Mouse (Mus musculus) heart, embryonic 14.5 days (tissue): ENCODE measurements around the gene Usp34. TPM values are rescaled to one million over a fixed set of nuclear protein-coding genes. Genes with fewer than 3 reads are reported as not detected.
A peak's percentile ranks its signal among the peaks of the same experiment; 100 is the strongest.
"Not testable (repeated sequence)": the region's sequence is repeated elsewhere in the genome, so short reads cannot be mapped to it uniquely, and the experiment has no call there.

Source experiments
- ATAC-seq: fragments of 200-750 bp; cut with Nextera tagmentation; 2 replicates; pipeline ENCODE4 v1.8.0; 2017; ENCODE audit warnings: low read depth, moderate TSS enrichment; ENCODE audit not compliant: insufficient number of reproducible peaks, insufficient read depth, low FRiP score
- H3K27ac ChIP-seq, 2 experiments: fragments of 200-500 bp in 1 of 2; fragments of 300-500 bp in 1 of 2; sonication (generic) in 1 of 2; replicated peaks in 1 of 2; 2 replicates each; pipeline ENCODE4 v1.5.1; 2012 to 2014; ENCODE audit warnings: low read depth in 2 of 2, low read length in 2 of 2, control low read depth in 1 of 2, mild to moderate bottlenecking in 1 of 2, mixed read lengths in 1 of 2; ENCODE audit not compliant: control insufficient read depth in 1 of 2, insufficient read depth in 1 of 2
- H3K27me3 ChIP-seq: fragments of 300-500 bp; sonication (generic); 2 replicates; pipeline ENCODE4 v1.6.1; 2014; ENCODE audit warnings: mild to moderate bottlenecking, low read length, control low read depth; ENCODE audit not compliant: control insufficient read depth, insufficient read depth
- H3K36me3 ChIP-seq: fragments of 300-500 bp; sonication (generic); 2 replicates; pipeline ENCODE4 v1.6.1; 2014; ENCODE audit warnings: mild to moderate bottlenecking, control low read depth, low read length, mixed read lengths; ENCODE audit not compliant: control insufficient read depth, insufficient read depth
- H3K4me1 ChIP-seq, 2 experiments: fragments of 200-500 bp in 1 of 2; fragments of 300-500 bp in 1 of 2; sonication (generic) in 1 of 2; 2 replicates each; pipeline ENCODE4 v1.6.1; 2012 to 2014; ENCODE audit warnings: low read length in 2 of 2, control low read depth in 1 of 2, mixed read lengths in 1 of 2; ENCODE audit not compliant: control insufficient read depth in 2 of 2, insufficient read depth in 2 of 2
- H3K4me2 ChIP-seq: fragments of 300-500 bp; sonication (generic); 2 replicates; pipeline ENCODE4 v1.6.1; 2014; ENCODE audit warnings: mild to moderate bottlenecking, low read length
- H3K4me3 ChIP-seq, 2 experiments: fragments of 200-500 bp in 1 of 2; fragments of 300-500 bp in 1 of 2; sonication (generic) in 1 of 2; 2 replicates each; pipeline ENCODE4 v1.5.1; 2012 to 2014; ENCODE audit warnings: low read length in 2 of 2, mild to moderate bottlenecking in 2 of 2, control low read depth in 1 of 2, low read depth in 1 of 2, moderate library complexity in 1 of 2; ENCODE audit not compliant: control insufficient read depth in 1 of 2, insufficient read depth in 1 of 2
- H3K9ac ChIP-seq: fragments of 300-500 bp; sonication (generic); 2 replicates; pipeline ENCODE4 v1.6.1; 2014; ENCODE audit warnings: mild to moderate bottlenecking, low read length
- H3K9me3 ChIP-seq: fragments of 300-500 bp; sonication (generic); 2 replicates; pipeline ENCODE4 v1.6.1; 2016; ENCODE audit warnings: low read length, control low read depth; ENCODE audit not compliant: control insufficient read depth
- WGBS: fragments of 180-500 bp; shearing (Covaris S2); extraction: QIAGEN DNeasy Blood & Tissue Kit; methylation state at CpG from one replicate; pipeline ENCODE4 v1.1.7; 2014; 5-methylcytosine and 5-hydroxymethylcytosine counted together
- polyA plus RNA-seq: library from polyadenylated mRNA; unstranded; fragments of >200 nt; fragmentation: Nextera tagmentation; extraction: Ambion mirVana; gene quantifications from 2 replicates; pipeline ENCODE4 v1.2.1, GENCODE M21; 2014

Usp34 gene
- polyA plus RNA-seq, 1 experiment from 2014 or later: 23.3 TPM

GRCm38 (mm10) chr11:23275780-23276179 is 30.9 kb upstream of the Usp34 start:
- WGBS: 78% methylated on average over 3 of the region's 3 CpGs
- no peak for ATAC-seq
- H3K36me3 ChIP-seq: peaks cover 98% of the 10 kb centered on the region
- no peaks in the 10 kb centered on the region for H3K4me1 ChIP-seq
- no peak overlapping the region for H3K9ac ChIP-seq
- H3K9me3 ChIP-seq: no peaks in the 10 kb centered on the region
- no peak overlapping the region for H3K27ac ChIP-seq
- no peaks in the 10 kb centered on the region for H3K27me3 ChIP-seq
- H3K4me3 ChIP-seq: no peak overlapping the region
- no peak overlapping the region for H3K4me2 ChIP-seq

GRCm38 (mm10) chr11:23284469-23284868 is 22.2 kb upstream of the Usp34 start:
- no peak overlapping the region for H3K9ac ChIP-seq
- H3K27ac ChIP-seq: no peak overlapping the region
- no peak for ATAC-seq
- WGBS: 96% methylated on average over 4 of the region's 4 CpGs
- no peak overlapping the region for H3K4me2 ChIP-seq
- H3K9me3 ChIP-seq: no peaks in the 10 kb centered on the region
- H3K36me3 ChIP-seq: peaks cover 97% of the 10 kb centered on the region
- H3K4me3 ChIP-seq: no peak overlapping the region
- no peaks in the 10 kb centered on the region for H3K4me1 ChIP-seq
- no peaks in the 10 kb centered on the region for H3K27me3 ChIP-seq

- H3K27me3 ChIP-seq, H3K9ac ChIP-seq, ATAC-seq, H3K4me2 ChIP-seq, H3K9me3 ChIP-seq, H3K4me1 ChIP-seq, H3K27ac ChIP-seq, H3K4me3 ChIP-seq: not testable (repeated sequence)
- WGBS: 80% methylated on average over 4 of the region's 4 CpGs
- H3K36me3 ChIP-seq: peaks cover 97% of the 10 kb centered on the region
These were observed 17.8 kb upstream of the Usp34 start for GRCm38 (mm10) chr11:23288866-23289265.

- 93% methylated on average over 2 of the region's 2 CpGs for WGBS
- Histone ChIP-seq H3K4me3 (no peak overlapping the region), H3K4me1 (no peaks in the 10 kb centered on the region), H3K36me3 (peaks cover 60% of the 10 kb centered on the region), H3K9me3 (no peaks in the 10 kb centered on the region), H3K4me2 (no peak overlapping the region), H3K9ac (no peak overlapping the region), H3K27me3 (no peaks in the 10 kb centered on the region), H3K27ac (no peak overlapping the region)
- ATAC-seq: no peak
These were observed 9.3 kb upstream of the Usp34 start for GRCm38 (mm10) chr11:23297379-23297778.

- 93% methylated on average over 2 of the region's 2 CpGs for WGBS
These were observed 8.4 kb upstream of the Usp34 start for GRCm38 (mm10) chr11:23298301-23298700.

GRCm38 (mm10) chr11:23299910-23300309 is 6.8 kb upstream of the Usp34 start:
- 100% methylated on average over 1 of the region's 1 CpGs for WGBS
- Histone ChIP-seq H3K4me3 (no peak overlapping the region), H3K4me2 (no peak overlapping the region), H3K9ac (no peak overlapping the region), H3K9me3 (no peaks in the 10 kb centered on the region), H3K27ac (no peak overlapping the region), H3K4me1 (no peaks in the 10 kb centered on the region), H3K27me3 (no peaks in the 10 kb centered on the region), H3K36me3 (peaks cover 34% of the 10 kb centered on the region)
- no peak for ATAC-seq

More at GRCm38 (mm10) chr11:23298301-23298700, 8.4 kb upstream of the Usp34 start:
- Histone ChIP-seq H3K4me2 (no peak overlapping the region), H3K4me1 (no peaks in the 10 kb centered on the region), H3K9me3 (no peaks in the 10 kb centered on the region), H3K27me3 (no peaks in the 10 kb centered on the region), H3K4me3 (no peak overlapping the region), H3K36me3 (peaks cover 50% of the 10 kb centered on the region), H3K27ac (no peak overlapping the region), H3K9ac (no peak overlapping the region)
- no peak for ATAC-seq

- Histone ChIP-seq H3K9me3 (no peaks in the 10 kb centered on the region), H3K36me3 (peaks cover 2% of the 10 kb centered on the region; the same call in 1 of the 2 replicates), H3K4me1 (no peaks in the 10 kb centered on the region), H3K9ac (no peak overlapping the region), H3K27ac (no peak overlapping the region), H3K27me3 (no peaks in the 10 kb centered on the region), H3K4me2 (no peak overlapping the region), H3K4me3 (no peak overlapping the region)
- 64% methylated on average over 1 of the region's 1 CpGs for WGBS
- no peak for ATAC-seq
These were observed 3.6 kb upstream of the Usp34 start for GRCm38 (mm10) chr11:23303126-23303525.

- H3K4me2 ChIP-seq: peak overlapping the region; percentile 76
- peak overlapping the region; percentile 89 for H3K9ac ChIP-seq
- ATAC-seq: not testable (repeated sequence)
These were observed 1.5 kb upstream of the Usp34 start for GRCm38 (mm10) chr11:23305101-23305672.

More at GRCm38 (mm10) chr11:23305101-23305672, 1.5 kb upstream of the Usp34 start:
- not testable (repeated sequence) for H3K36me3 ChIP-seq, H3K27me3 ChIP-seq, H3K9me3 ChIP-seq
- peak overlapping the region; percentile 88 to 98 for H3K27ac ChIP-seq
- WGBS: 41% methylated on average over 10 of the region's 10 CpGs
- H3K4me1 ChIP-seq: peaks cover 2 to 14% of the 10 kb centered on the region in 2 experiments; a peak in 2 of 4 replicates
- peak overlapping the region; percentile 65 to 71 for H3K4me3 ChIP-seq
